Mouse (Mus musculus): ENCODE data around the gene Slc22a22. TPM values are rescaled to one million over a fixed set of nuclear protein-coding genes. Genes with fewer than 3 reads are reported as not detected.

Gene Slc22a22
- polyA plus RNA-seq, 1 experiment: not detected

DNA sequence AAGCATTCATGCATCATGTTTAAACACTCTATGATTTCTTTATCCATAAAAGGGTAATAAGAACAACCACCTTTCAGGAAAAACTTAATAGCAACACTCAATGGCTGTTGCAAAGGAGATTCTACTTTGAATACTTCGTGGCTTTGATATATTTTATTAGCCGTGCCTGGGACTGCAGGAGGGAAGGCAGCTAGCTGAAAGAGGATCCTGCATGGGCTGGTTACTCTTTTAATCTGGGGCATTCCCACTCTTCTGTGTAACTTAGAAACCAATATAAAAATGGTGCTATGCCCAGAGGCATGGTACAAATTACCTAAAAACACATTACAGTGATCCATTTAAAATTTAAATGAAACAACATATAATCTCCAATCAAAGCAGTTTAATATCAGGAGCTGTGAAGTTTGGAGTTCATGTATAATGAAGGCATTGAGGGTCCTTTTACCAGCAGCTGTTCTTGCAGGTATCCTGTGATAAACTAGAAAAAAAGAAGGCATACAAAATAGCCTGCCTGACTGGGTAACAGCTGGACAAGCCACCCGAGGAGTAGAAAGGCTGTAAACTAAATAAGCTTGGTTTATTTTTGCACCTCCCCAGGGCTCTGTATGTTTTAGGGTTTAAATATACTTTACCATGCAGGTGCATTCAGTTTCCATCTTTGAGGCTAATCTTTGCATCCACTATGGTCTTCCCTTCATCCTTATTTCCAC is 78.8 kb downstream of the Slc22a22 start:
- TF ChIP-seq POLR2A (IDR thresholded peaks at IDR 0.05; ENCODE audit: control insufficient read depth, extremely low read depth, insufficient read depth, low read length, poor library complexity) (no peak), CTCF (IDR thresholded peaks at IDR 0.05; ENCODE audit: borderline replicate concordance, control insufficient read depth, extremely low read depth, insufficient read depth, low read length, poor library complexity) (no peak)
- Histone ChIP-seq H3K4me1 (replicated peaks; ENCODE audit: control insufficient read depth, insufficient read depth, low read length) (no peaks in the 10 kb centered on the region), H3K27ac (ENCODE audit: control insufficient read depth, insufficient read depth, low read length) (no peak overlapping the region), H3K4me3 (ENCODE audit: control insufficient read depth, insufficient read depth, low read length) (no peak overlapping the region), H3K36me3 (ENCODE audit: control insufficient read depth, insufficient read depth, low read length) (no peaks in the 10 kb centered on the region), H3K27me3 (ENCODE audit: control insufficient read depth, insufficient read depth, low read length) (no peaks in the 10 kb centered on the region)
- 68% methylated on average over 3 of the region's 3 CpGs for WGBS
- DNase-seq: no peak

GRCm38 (mm10) chr15:57394053-57394452 is 83.4 kb downstream of the Slc22a22 start:
- no peak for DNase-seq
- H3K27ac ChIP-seq (ENCODE audit: control insufficient read depth, insufficient read depth, low read length): no peak overlapping the region
- H3K36me3 ChIP-seq (ENCODE audit: control insufficient read depth, insufficient read depth, low read length): no peaks in the 10 kb centered on the region
- TF ChIP-seq CTCF (IDR thresholded peaks at IDR 0.05; ENCODE audit: borderline replicate concordance, control insufficient read depth, extremely low read depth, insufficient read depth, low read length, poor library complexity) (no peak), POLR2A (IDR thresholded peaks at IDR 0.05; ENCODE audit: control insufficient read depth, extremely low read depth, insufficient read depth, low read length, poor library complexity) (no peak)
- 78% methylated on average over 4 of the region's 4 CpGs for WGBS
- no peaks in the 10 kb centered on the region for H3K4me1 ChIP-seq (replicated peaks; ENCODE audit: control insufficient read depth, insufficient read depth, low read length)
- no peaks in the 10 kb centered on the region for H3K27me3 ChIP-seq (ENCODE audit: control insufficient read depth, insufficient read depth, low read length)
- H3K4me3 ChIP-seq (ENCODE audit: control insufficient read depth, insufficient read depth, low read length): no peak overlapping the region

DNA sequence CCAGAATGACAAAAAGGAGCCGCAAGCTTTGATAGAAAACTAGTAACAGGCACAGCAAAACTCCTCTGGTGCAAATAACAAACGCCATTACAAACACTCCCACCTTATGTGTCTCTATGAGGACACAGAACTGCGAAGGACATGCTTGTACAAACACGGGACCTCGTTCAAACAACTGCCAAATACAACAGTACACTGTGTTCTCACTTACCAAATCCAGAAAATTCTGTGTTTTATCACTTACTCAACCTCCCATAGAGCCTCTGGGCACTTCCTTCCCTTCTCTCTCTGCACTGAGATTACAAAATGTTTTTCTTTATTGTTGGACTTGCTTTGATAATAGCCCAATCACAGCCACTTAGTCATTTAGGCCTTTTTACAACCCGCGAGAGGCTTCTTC is 97.0 kb downstream of the Slc22a22 start:
- DNase-seq: no peak
- H3K4me3 ChIP-seq (ENCODE audit: control insufficient read depth, insufficient read depth, low read length): no peak overlapping the region
- TF ChIP-seq POLR2A (IDR thresholded peaks at IDR 0.05; ENCODE audit: control insufficient read depth, extremely low read depth, insufficient read depth, low read length, poor library complexity) (no peak), CTCF (IDR thresholded peaks at IDR 0.05; ENCODE audit: borderline replicate concordance, control insufficient read depth, extremely low read depth, insufficient read depth, low read length, poor library complexity) (no peak)
- H3K27ac ChIP-seq (ENCODE audit: control insufficient read depth, insufficient read depth, low read length): no peak overlapping the region
- no peaks in the 10 kb centered on the region for H3K4me1 ChIP-seq (replicated peaks; ENCODE audit: control insufficient read depth, insufficient read depth, low read length)
- no peaks in the 10 kb centered on the region for H3K27me3 ChIP-seq (ENCODE audit: control insufficient read depth, insufficient read depth, low read length)
- no peaks in the 10 kb centered on the region for H3K36me3 ChIP-seq (ENCODE audit: control insufficient read depth, insufficient read depth, low read length)
- 87% methylated on average over 7 of the region's 7 CpGs for WGBS

DNA sequence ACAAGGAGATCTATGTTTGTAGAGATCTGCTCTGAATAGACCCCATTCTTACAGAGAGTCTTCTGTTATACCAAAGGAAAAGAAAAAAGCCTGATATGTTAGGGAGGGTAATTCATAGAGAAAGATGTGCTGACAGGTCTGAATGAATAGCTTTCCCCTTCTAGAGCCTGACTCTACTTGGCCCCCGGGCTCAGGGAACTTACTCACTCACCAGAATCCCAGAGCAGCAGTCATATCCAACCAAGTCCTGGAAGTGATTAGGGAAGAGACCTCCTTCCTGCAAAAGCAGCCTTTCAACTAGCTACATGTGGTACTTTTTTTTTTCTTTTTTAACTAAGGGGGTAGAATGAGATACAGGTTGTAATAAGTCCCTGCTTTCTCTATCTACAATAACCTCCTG is 111.0 kb downstream of the Slc22a22 start:
- TF ChIP-seq POLR2A (IDR thresholded peaks at IDR 0.05; ENCODE audit: control insufficient read depth, extremely low read depth, insufficient read depth, low read length, poor library complexity): no peak
- no peak for TF ChIP-seq CTCF (IDR thresholded peaks at IDR 0.05; ENCODE audit: borderline replicate concordance, control insufficient read depth, extremely low read depth, insufficient read depth, low read length, poor library complexity)
- Histone ChIP-seq H3K36me3 (ENCODE audit: control insufficient read depth, insufficient read depth, low read length) (no peaks in the 10 kb centered on the region), H3K4me3 (ENCODE audit: control insufficient read depth, insufficient read depth, low read length) (no peak overlapping the region), H3K27ac (ENCODE audit: control insufficient read depth, insufficient read depth, low read length) (no peak overlapping the region), H3K4me1 (replicated peaks; ENCODE audit: control insufficient read depth, insufficient read depth, low read length) (no peaks in the 10 kb centered on the region), H3K27me3 (ENCODE audit: control insufficient read depth, insufficient read depth, low read length) (no peaks in the 10 kb centered on the region)
- DNase-seq: no peak
- WGBS: 76% methylated on average over 1 of the region's 1 CpGs

GRCm38 (mm10) chr15:57355278-57355677 is 122.1 kb downstream of the Slc22a22 start:
- H3K4me1 ChIP-seq (replicated peaks; ENCODE audit: control insufficient read depth, insufficient read depth, low read length): no peaks in the 10 kb centered on the region
- WGBS: 84% methylated on average over 4 of the region's 4 CpGs
- TF ChIP-seq POLR2A (IDR thresholded peaks at IDR 0.05; ENCODE audit: control insufficient read depth, extremely low read depth, insufficient read depth, low read length, poor library complexity): no peak
- no peak for TF ChIP-seq CTCF (IDR thresholded peaks at IDR 0.05; ENCODE audit: borderline replicate concordance, control insufficient read depth, extremely low read depth, insufficient read depth, low read length, poor library complexity)
- H3K4me3 ChIP-seq (ENCODE audit: control insufficient read depth, insufficient read depth, low read length): no peak overlapping the region
- H3K27ac ChIP-seq (ENCODE audit: control insufficient read depth, insufficient read depth, low read length): no peak overlapping the region
- no peaks in the 10 kb centered on the region for H3K27me3 ChIP-seq (ENCODE audit: control insufficient read depth, insufficient read depth, low read length)
- no peaks in the 10 kb centered on the region for H3K36me3 ChIP-seq (ENCODE audit: control insufficient read depth, insufficient read depth, low read length)
- DNase-seq: no peak

GRCm38 (mm10) chr15:57340499-57340898 is 136.9 kb downstream of the Slc22a22 start:
- no peaks in the 10 kb centered on the region for H3K27me3 ChIP-seq (ENCODE audit: control insufficient read depth, insufficient read depth, low read length)
- 63% methylated on average over 3 of the region's 3 CpGs for WGBS
- TF ChIP-seq POLR2A (IDR thresholded peaks at IDR 0.05; ENCODE audit: control insufficient read depth, extremely low read depth, insufficient read depth, low read length, poor library complexity): no peak
- TF ChIP-seq CTCF (IDR thresholded peaks at IDR 0.05; ENCODE audit: borderline replicate concordance, control insufficient read depth, extremely low read depth, insufficient read depth, low read length, poor library complexity): no peak
- H3K4me3 ChIP-seq (ENCODE audit: control insufficient read depth, insufficient read depth, low read length): no peak overlapping the region
- DNase-seq: no peak
- H3K4me1 ChIP-seq (replicated peaks; ENCODE audit: control insufficient read depth, insufficient read depth, low read length): no peaks in the 10 kb centered on the region
- H3K36me3 ChIP-seq (ENCODE audit: control insufficient read depth, insufficient read depth, low read length): no peaks in the 10 kb centered on the region
- H3K27ac ChIP-seq (ENCODE audit: control insufficient read depth, insufficient read depth, low read length): no peak overlapping the region

DNA sequence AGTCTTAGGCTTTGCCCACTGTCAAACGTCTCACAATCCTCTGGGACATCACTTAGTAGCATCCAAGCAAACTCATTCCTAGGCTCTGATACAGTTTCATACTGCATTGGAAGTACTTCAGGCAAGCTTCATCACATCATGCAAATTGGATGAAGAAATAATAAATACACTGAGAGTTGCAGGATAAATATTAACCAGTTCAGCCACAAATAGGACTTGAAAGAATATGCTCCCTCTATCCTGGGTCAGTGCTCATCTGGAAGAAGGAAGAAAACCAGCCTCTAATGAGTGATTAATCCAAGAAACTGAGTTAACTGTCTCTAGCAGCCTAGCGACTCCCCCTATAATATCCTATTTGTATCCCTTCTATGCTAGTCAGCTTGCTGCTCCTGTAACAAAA is 146.1 kb downstream of the Slc22a22 start:
- WGBS: 92% methylated on average over 2 of the region's 2 CpGs
- no peak for DNase-seq
- H3K27me3 ChIP-seq (ENCODE audit: control insufficient read depth, insufficient read depth, low read length): no peaks in the 10 kb centered on the region

More for the DNA sequence above, 146.1 kb downstream of the Slc22a22 start:
- Histone ChIP-seq H3K4me1 (replicated peaks; ENCODE audit: control insufficient read depth, insufficient read depth, low read length) (no peaks in the 10 kb centered on the region), H3K36me3 (ENCODE audit: control insufficient read depth, insufficient read depth, low read length) (no peaks in the 10 kb centered on the region), H3K4me3 (ENCODE audit: control insufficient read depth, insufficient read depth, low read length) (no peak overlapping the region), H3K27ac (ENCODE audit: control insufficient read depth, insufficient read depth, low read length) (no peak overlapping the region)
- TF ChIP-seq POLR2A (IDR thresholded peaks at IDR 0.05; ENCODE audit: control insufficient read depth, extremely low read depth, insufficient read depth, low read length, poor library complexity) (no peak), CTCF (IDR thresholded peaks at IDR 0.05; ENCODE audit: borderline replicate concordance, control insufficient read depth, extremely low read depth, insufficient read depth, low read length, poor library complexity) (no peak)
